Mouse (Mus musculus): Measurements from ENCODE around the gene Dnaaf2. TPM values are rescaled to one million over a fixed set of nuclear protein-coding genes. Genes with fewer than 3 reads are reported as not detected.

Dnaaf2 gene
- polyA plus RNA-seq, 1 experiment = 4.0 TPM

GRCm38 (mm10) chr12:69157107-69157506, 41.1 kb downstream of the Dnaaf2 start:
- H3K4me3 ChIP-seq (replicated peaks; ENCODE audit: extremely low read depth, low read depth, low read length) = no peak overlapping the region

GRCm38 (mm10) chr12:69156436-69156835, 41.8 kb downstream of the Dnaaf2 start:
- 78% methylated on average over 4 of the region's 4 CpGs for WGBS
- no peak for DNase-seq

More at GRCm38 (mm10) chr12:69157107-69157506, 41.1 kb downstream of the Dnaaf2 start:
- no peak for TF ChIP-seq POLR2A (IDR thresholded peaks at IDR 0.05; ENCODE audit: borderline replicate concordance, extremely low read depth, low read depth, low read length)
- no peak for TF ChIP-seq CTCF (IDR thresholded peaks at IDR 0.05; ENCODE audit: insufficient read depth, low read length)
- WGBS = 89% methylated on average over 2 of the region's 2 CpGs
- DNase-seq = no peak
- H3K4me1 ChIP-seq (ENCODE audit: control insufficient read depth, insufficient read depth, low read length) = peaks cover 3% of the 10 kb centered on the region; the same call in 1 of the 2 replicates

DNA sequence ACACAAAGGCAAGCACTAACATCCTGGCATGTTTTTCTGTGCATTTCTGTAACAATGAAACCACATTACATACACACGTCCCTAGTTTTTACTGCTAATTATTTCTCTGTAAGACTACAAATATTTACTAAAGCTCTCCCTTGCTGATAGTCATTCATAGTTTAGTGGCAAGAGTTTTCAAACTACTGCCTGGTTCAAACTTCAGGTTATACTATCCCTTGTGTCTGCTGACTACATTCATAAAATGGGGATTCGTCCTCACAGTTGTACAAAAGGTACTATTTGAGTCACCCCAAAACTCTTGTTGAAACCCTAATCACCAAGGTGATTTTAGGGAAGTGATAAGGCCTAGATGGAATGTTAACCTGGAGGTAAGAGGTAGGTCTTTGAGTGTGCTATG, 42.3 kb downstream of the Dnaaf2 start:
- no peak for DNase-seq
- no peak overlapping the region for H3K4me3 ChIP-seq (replicated peaks; ENCODE audit: extremely low read depth, low read depth, low read length)
- H3K4me1 ChIP-seq (ENCODE audit: control insufficient read depth, insufficient read depth, low read length) = peaks cover 3% of the 10 kb centered on the region; the same call in 1 of the 2 replicates
- 74% methylated on average over 2 of the region's 2 CpGs for WGBS
- TF ChIP-seq POLR2A (IDR thresholded peaks at IDR 0.05; ENCODE audit: borderline replicate concordance, extremely low read depth, low read depth, low read length) (no peak), CTCF (IDR thresholded peaks at IDR 0.05; ENCODE audit: insufficient read depth, low read length) (no peak)

More at GRCm38 (mm10) chr12:69156436-69156835, 41.8 kb downstream of the Dnaaf2 start:
- no peak for TF ChIP-seq POLR2A (IDR thresholded peaks at IDR 0.05; ENCODE audit: borderline replicate concordance, extremely low read depth, low read depth, low read length)
- TF ChIP-seq CTCF (IDR thresholded peaks at IDR 0.05; ENCODE audit: insufficient read depth, low read length) = no peak
- H3K4me1 ChIP-seq (ENCODE audit: control insufficient read depth, insufficient read depth, low read length) = peaks cover 3% of the 10 kb centered on the region; the same call in 1 of the 2 replicates
- H3K4me3 ChIP-seq (replicated peaks; ENCODE audit: extremely low read depth, low read depth, low read length) = no peak overlapping the region

DNA sequence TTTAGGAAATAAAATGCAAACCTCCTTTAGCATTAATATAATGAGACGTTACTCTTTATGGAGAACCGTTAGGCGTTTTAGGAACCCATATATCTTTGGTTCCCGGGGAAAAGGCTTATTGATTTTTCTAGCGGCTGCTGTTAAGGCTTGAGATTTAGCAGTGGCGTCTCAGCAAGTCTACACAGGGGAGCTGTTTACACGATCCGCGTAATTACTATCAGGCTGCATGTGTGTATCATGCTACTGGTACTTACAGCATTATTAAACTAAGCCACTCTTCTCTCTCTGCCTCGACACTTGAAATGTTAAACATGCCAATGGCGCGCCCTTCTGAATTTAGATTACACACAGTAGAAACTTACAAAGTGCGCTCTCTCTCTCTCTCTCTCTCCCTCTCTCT, 48.2 kb downstream of the Dnaaf2 start:
- 75% methylated on average over 13 of the region's 13 CpGs for WGBS
- Histone ChIP-seq H3K4me1 (ENCODE audit: control insufficient read depth, insufficient read depth, low read length) (no peaks in the 10 kb centered on the region), H3K4me3 (replicated peaks; ENCODE audit: extremely low read depth, low read depth, low read length) (no peak overlapping the region)
- no peak for DNase-seq
- no peak for TF ChIP-seq POLR2A (IDR thresholded peaks at IDR 0.05; ENCODE audit: borderline replicate concordance, extremely low read depth, low read depth, low read length)
- no peak for TF ChIP-seq CTCF (IDR thresholded peaks at IDR 0.05; ENCODE audit: insufficient read depth, low read length)

DNA sequence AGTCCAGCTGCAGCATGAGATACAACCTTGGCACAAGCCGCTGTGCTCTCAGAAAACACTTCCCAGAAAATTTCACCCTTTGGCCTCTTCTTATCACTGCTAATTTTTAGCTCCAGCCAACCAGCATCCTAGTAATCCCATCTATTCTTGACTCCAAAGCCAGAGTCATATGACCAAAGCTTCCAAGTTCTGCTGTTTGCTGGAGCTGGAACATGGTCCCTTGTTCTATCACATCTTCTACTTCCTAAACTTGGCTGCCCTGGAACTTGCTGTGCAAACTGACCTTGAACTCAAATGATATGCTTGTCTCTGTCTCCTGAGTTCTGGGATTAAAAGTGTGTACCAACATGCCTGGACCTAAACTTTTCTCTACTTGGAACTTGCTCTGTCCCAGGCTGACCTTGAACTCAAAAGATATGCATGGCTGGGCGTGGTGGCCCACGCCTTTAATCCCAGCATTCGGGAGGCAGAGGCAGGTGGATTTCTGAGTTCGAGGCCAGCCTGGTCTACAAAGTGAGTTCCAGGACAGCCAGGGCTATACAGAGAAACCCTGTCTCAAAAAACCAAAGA, 51.0 kb downstream of the Dnaaf2 start:
- Histone ChIP-seq H3K4me1 (ENCODE audit: control insufficient read depth, insufficient read depth, low read length) (no peaks in the 10 kb centered on the region), H3K4me3 (replicated peaks; ENCODE audit: extremely low read depth, low read depth, low read length) (no peak overlapping the region)
- WGBS = 86% methylated on average over 5 of the region's 5 CpGs
- TF ChIP-seq POLR2A (IDR thresholded peaks at IDR 0.05; ENCODE audit: borderline replicate concordance, extremely low read depth, low read depth, low read length) (no peak), CTCF (IDR thresholded peaks at IDR 0.05; ENCODE audit: insufficient read depth, low read length) (no peak)
- DNase-seq = no peak

GRCm38 (mm10) chr12:69143460-69143859, 54.8 kb downstream of the Dnaaf2 start:
- TF ChIP-seq CTCF (IDR thresholded peaks at IDR 0.05; ENCODE audit: insufficient read depth, low read length) = no peak
- no peak for TF ChIP-seq POLR2A (IDR thresholded peaks at IDR 0.05; ENCODE audit: borderline replicate concordance, extremely low read depth, low read depth, low read length)
- DNase-seq = no peak
- Histone ChIP-seq H3K4me3 (replicated peaks; ENCODE audit: extremely low read depth, low read depth, low read length) (no peak overlapping the region), H3K4me1 (ENCODE audit: control insufficient read depth, insufficient read depth, low read length) (no peaks in the 10 kb centered on the region)
- WGBS = 82% methylated on average over 6 of the region's 6 CpGs

DNA sequence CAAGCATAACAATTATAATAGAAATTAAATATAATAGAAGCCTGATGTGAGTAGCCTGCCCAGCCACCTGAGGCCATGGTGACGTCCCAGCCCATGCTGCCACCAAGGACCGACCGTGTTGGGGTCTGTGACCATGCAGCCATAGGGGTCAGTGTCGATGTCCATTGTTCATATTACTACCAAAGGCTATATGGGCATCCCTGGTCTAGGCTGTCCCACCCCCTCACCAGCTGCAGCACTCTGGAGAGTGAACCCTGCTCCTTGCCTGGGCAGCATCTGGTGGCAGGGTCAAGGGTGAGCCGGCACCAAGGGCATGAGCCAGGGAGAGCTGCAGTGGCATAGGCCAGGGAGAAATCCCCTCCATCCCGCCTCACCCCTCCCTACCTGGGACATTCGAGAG, 58.4 kb downstream of the Dnaaf2 start:
- TF ChIP-seq POLR2A (IDR thresholded peaks at IDR 0.05; ENCODE audit: borderline replicate concordance, extremely low read depth, low read depth, low read length) (no peak), CTCF (IDR thresholded peaks at IDR 0.05; ENCODE audit: insufficient read depth, low read length) (no peak)
- WGBS = 89% methylated on average over 7 of the region's 7 CpGs

GRCm38 (mm10) chr12:69139201-69139600, 59.0 kb downstream of the Dnaaf2 start:
- DNase-seq = no peak
- Histone ChIP-seq H3K4me1 (ENCODE audit: control insufficient read depth, insufficient read depth, low read length) (no peaks in the 10 kb centered on the region), H3K4me3 (replicated peaks; ENCODE audit: extremely low read depth, low read depth, low read length) (no peak overlapping the region)
- TF ChIP-seq CTCF (IDR thresholded peaks at IDR 0.05; ENCODE audit: insufficient read depth, low read length) (no peak), POLR2A (IDR thresholded peaks at IDR 0.05; ENCODE audit: borderline replicate concordance, extremely low read depth, low read depth, low read length) (no peak)
- 83% methylated on average over 3 of the region's 3 CpGs for WGBS

More for the DNA sequence above, 58.4 kb downstream of the Dnaaf2 start:
- no peak for DNase-seq
- no peaks in the 10 kb centered on the region for H3K4me1 ChIP-seq (ENCODE audit: control insufficient read depth, insufficient read depth, low read length)
- H3K4me3 ChIP-seq (replicated peaks; ENCODE audit: extremely low read depth, low read depth, low read length) = no peak overlapping the region

Other genes starting within 250 kb of the Dnaaf2 start
- gene Rps29, start 39.2 kb downstream of the Dnaaf2 start, polyA plus RNA-seq (2012; rRNA removed) = 892 and 1,117 TPM in 2 replicates
- 0.34 TPM in 1 of 2 replicates, not detected in the other for gene Lrr1, start 29.6 kb downstream of the Dnaaf2 start, polyA plus RNA-seq (2012; rRNA removed)
- gene Rpl36al, start 14.3 kb downstream of the Dnaaf2 start, polyA plus RNA-seq (2012; rRNA removed) = 93.5 and 107 TPM in 2 replicates
- gene Mgat2, start 14.3 kb downstream of the Dnaaf2 start, polyA plus RNA-seq (2012; rRNA removed) = 16.4 and 19.4 TPM in 2 replicates
- 0.21 TPM in 1 of 2 replicates, not detected in the other for gene Gm49383, start 1.3 kb downstream of the Dnaaf2 start, polyA plus RNA-seq (2012; rRNA removed)
- gene Gm49384, start 5.8 kb upstream of the Dnaaf2 start, polyA plus RNA-seq (2012; rRNA removed) = not detected in 2 replicates
- 1.7 and 2.9 TPM in 2 replicates for gene Pole2, start 29.8 kb upstream of the Dnaaf2 start, polyA plus RNA-seq (2012; rRNA removed)
- 0.87 and 4.8 TPM in 2 replicates for gene Klhdc1, start 42.7 kb upstream of the Dnaaf2 start, polyA plus RNA-seq (2012; rRNA removed)
- 29.5 and 37.5 TPM in 2 replicates for gene Klhdc2, start 98.3 kb upstream of the Dnaaf2 start, polyA plus RNA-seq (2012; rRNA removed)
- 3.2 and 6.4 TPM in 2 replicates for gene Nemf, start 158.7 kb upstream of the Dnaaf2 start, polyA plus RNA-seq (2012; rRNA removed)
- gene Arf6, start 173.7 kb upstream of the Dnaaf2 start, polyA plus RNA-seq (2012; rRNA removed) = 164 and 217 TPM in 2 replicates
- gene Gm9887, start 174.0 kb upstream of the Dnaaf2 start, polyA plus RNA-seq (2012; rRNA removed) = 2.3 and 5.2 TPM in 2 replicates

Data from lung, adult 2 months (tissue).